Mouse (Mus musculus): ENCODE measurements at regions not wholly inside any gene's neighbourhood (a gene's known extent, or its start where the extent isn't known, plus 50 kb on each side); places are given as distances from the start of the nearest gene placed in this dataset.
A peak's percentile ranks its signal among the peaks of the same experiment; 100 is the strongest.
"Not testable (repeated sequence)": the region's sequence is repeated elsewhere in the genome, so short reads cannot be mapped to it uniquely, and the experiment has no call there.

DNA sequence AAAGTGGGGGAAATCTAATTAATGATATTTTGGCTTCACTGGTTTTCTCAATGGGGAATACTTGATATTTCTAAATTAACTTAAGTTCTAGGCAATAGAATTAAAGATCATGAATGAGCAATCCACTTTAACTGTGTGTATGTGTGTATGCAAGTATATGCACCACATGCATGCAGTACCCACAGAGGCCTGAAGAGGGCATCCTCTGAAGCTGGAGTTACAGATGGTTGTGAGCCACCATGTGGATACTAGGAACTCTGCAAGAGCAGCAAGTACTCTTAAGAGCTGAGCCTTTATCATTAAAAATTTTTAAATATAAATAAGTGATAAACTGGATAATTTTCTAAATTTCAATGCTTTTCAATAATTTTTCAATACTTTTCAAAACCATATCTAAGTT, 69.0 kb upstream of the Mocs1 start:
- Histone ChIP-seq H3K27me3 (ENCODE audit: insufficient read depth, low read length) (no peaks in the 10 kb centered on the region), H3K9me3 (ENCODE audit: low read length) (0 out of 2 replicates have a peak, but pooled peaks cover 3% of the 10 kb centered on the region), H3K4me3 (replicated peaks; ENCODE audit: low read length) (no peak overlapping the region), H3K36me3 (ENCODE audit: insufficient read depth, low read length) (no peaks in the 10 kb centered on the region), H3K4me1 (replicated peaks; ENCODE audit: low read depth, low read length) (peaks cover 7% of the 10 kb centered on the region)
- TF ChIP-seq NANOG (IDR thresholded peaks at IDR 0.05; ENCODE audit: borderline replicate concordance, low read length) (no peak), CTCF (conservative IDR thresholded peaks at IDR 0.05; ENCODE audit: low read length) (peak; percentile 81)

DNA sequence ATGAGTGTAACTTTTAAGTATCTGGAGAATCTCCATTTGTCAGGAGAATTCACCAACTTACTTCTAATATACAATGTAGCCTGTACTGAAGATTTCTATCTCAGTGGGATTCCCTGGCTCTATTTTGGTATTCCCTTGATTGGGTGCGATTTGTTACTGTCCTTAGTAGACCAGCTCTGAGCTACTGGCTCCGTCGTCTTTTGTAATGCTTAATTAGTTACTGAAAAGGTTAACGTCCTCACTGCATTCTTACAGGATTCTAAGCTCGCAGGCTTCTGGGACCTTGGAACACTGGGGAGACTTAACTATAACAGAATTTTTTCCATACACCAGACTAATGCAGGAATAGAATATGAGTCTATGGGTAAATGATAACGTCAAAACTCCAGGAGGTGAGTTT, 67.9 kb upstream of the Mocs1 start:
- not testable (repeated sequence) for H3K36me3 ChIP-seq (ENCODE audit: insufficient read depth, low read length); H3K9me3 ChIP-seq (ENCODE audit: low read length); H3K4me3 ChIP-seq (replicated peaks; ENCODE audit: low read length); H3K27me3 ChIP-seq (ENCODE audit: insufficient read depth, low read length); H3K4me1 ChIP-seq (replicated peaks; ENCODE audit: low read depth, low read length)

DNA sequence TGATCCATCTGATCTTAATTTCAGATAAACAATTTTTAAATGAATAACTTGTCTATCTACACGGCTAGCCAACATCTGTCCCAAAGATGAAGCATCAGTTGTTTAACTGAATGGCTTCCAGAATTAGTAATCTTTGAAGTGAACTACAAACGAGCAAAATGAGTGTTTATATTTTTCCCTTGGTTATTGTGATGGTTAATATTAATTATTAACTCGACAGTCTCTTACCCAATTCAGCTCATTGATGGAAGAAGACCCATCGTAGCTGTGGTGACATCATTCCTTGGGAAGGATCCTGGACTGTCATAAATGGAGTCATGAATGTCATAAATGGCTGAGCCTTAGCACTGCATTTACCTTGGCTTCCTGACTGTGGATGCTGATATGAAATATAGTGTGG, 60.4 kb upstream of the Mocs1 start:
- no peaks in the 10 kb centered on the region for H3K27me3 ChIP-seq (ENCODE audit: insufficient read depth, low read length)
- H3K36me3 ChIP-seq (ENCODE audit: insufficient read depth, low read length), result no peaks in the 10 kb centered on the region
- H3K4me3 ChIP-seq (replicated peaks; ENCODE audit: low read length), result no peak overlapping the region
- no peaks in the 10 kb centered on the region for H3K9me3 ChIP-seq (ENCODE audit: low read length)
- no peak for TF ChIP-seq NANOG (IDR thresholded peaks at IDR 0.05; ENCODE audit: borderline replicate concordance, low read length)
- TF ChIP-seq POU5F1 (IDR thresholded peaks at IDR 0.05; ENCODE audit: borderline replicate concordance, low read length), result no peak
- peaks cover 18% of the 10 kb centered on the region for H3K4me1 ChIP-seq (replicated peaks; ENCODE audit: low read depth, low read length)

DNA sequence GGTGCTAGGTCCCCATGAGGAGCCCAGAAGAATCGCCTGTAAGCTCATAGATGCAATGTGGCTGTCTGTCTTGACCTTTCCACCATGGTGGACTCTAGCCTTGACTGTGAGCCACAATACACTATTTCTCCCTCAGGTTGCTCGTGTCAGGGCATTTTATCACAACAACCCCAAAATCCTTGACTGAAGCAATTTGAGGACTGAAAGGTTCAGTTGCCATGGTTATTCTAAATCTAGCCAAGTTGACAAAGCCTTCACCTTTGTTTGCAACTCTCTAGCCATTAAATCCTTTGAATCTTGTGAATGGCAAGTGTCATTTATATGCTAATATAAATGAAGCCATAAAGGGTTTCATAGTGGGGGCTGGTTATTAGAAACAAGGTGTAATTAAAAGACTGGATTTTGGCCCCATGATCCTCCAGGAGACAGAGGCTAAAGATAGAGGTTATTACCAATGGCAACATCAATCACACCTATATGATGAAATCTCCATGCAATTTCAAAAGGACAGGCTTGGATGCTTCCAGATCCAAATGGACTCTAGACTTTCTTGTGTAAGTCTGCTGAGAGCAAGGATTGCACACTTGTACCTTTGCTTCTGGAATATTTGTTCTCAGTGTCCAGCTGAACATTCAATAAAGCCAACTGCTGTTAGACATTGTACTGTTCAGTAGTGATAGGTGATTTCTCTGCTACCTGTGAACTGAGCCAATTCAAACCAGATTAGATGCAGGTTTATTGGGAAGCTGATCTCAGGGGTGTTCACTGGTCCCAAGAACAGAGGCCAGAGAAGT, 59.5 kb upstream of the Mocs1 start:
- H3K36me3 ChIP-seq (ENCODE audit: insufficient read depth, low read length), result no peaks in the 10 kb centered on the region
- H3K4me3 ChIP-seq (replicated peaks; ENCODE audit: low read length), result no peak overlapping the region
- H3K4me1 ChIP-seq (replicated peaks; ENCODE audit: low read depth, low read length), result peaks cover 18% of the 10 kb centered on the region
- no peaks in the 10 kb centered on the region for H3K9me3 ChIP-seq (ENCODE audit: low read length)
- H3K27me3 ChIP-seq (ENCODE audit: insufficient read depth, low read length), result no peaks in the 10 kb centered on the region
- no peak for TF ChIP-seq POU5F1 (IDR thresholded peaks at IDR 0.05; ENCODE audit: borderline replicate concordance, low read length)
- TF ChIP-seq NANOG (IDR thresholded peaks at IDR 0.05; ENCODE audit: borderline replicate concordance, low read length), result peak; percentile 15; the same call in 1 of the 2 replicates

DNA sequence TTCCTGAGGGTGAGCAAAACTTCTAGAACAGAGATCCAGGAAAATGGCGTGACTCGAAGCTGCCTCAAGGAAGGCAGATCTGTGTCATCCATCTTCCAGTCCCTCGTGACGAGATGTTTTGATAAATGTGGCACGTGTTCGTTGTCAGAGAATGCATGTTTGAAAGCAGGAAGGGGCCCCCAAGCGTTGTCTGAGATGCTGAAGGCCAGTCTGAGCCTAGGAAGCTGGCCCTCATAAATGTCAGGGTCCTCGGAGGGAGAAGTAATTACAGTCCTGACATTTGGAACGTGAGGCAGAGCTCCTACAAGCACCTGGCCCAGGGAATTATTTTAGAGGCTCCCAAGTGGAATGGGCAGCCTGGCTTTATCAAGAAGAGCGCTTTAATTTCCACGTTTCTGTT, 50.5 kb upstream of the Mocs1 start:
- Histone ChIP-seq H3K27me3 (ENCODE audit: insufficient read depth, low read length) (no peaks in the 10 kb centered on the region), H3K9me3 (ENCODE audit: low read length) (peaks cover 9% of the 10 kb centered on the region), H3K4me3 (replicated peaks; ENCODE audit: low read length) (no peak overlapping the region), H3K4me1 (replicated peaks; ENCODE audit: low read depth, low read length) (no peaks in the 10 kb centered on the region), H3K36me3 (ENCODE audit: insufficient read depth, low read length) (no peaks in the 10 kb centered on the region)
- TF ChIP-seq NANOG (IDR thresholded peaks at IDR 0.05; ENCODE audit: borderline replicate concordance, low read length), result no peak
- no peak for TF ChIP-seq POU5F1 (IDR thresholded peaks at IDR 0.05; ENCODE audit: borderline replicate concordance, low read length)
- TF ChIP-seq CTCF (conservative IDR thresholded peaks at IDR 0.05; ENCODE audit: low read length), result no peak

All from E14TG2a.4 (cell line).